Mouse (Mus musculus) monocyte, adult 5-6 weeks (primary cell): ENCODE results near the gene Dhodh. TPM values are rescaled to one million over a fixed set of nuclear protein-coding genes. Genes with fewer than 3 reads are reported as not detected.

Experiments
- total RNA-seq: library from RNA; stranded (forward); fragments of 200-1000, 200-491, 200-594 nt; gene quantifications from 3 replicates; pipeline ENCODE4 v1.2.3, GENCODE M21; 2017

Gene Dhodh
- total RNA-seq, 1 experiment from 2014 or later: 12.4 TPM

Other genes starting within 250 kb of the Dhodh start
- 0.38 to 1.2 TPM in 2 of 3 replicates, not detected in the other for gene Pmfbp1, start 114.6 kb downstream of the Dhodh start, total RNA-seq
- 89.8 to 95.4 TPM (median 90.7 TPM) in 3 replicates for gene Dhx38, start 42.8 kb downstream of the Dhodh start, total RNA-seq
- gene Txnl4b, start 42.8 kb downstream of the Dhodh start, total RNA-seq: 8.9 to 10.1 TPM (median 9.8 TPM) in 3 replicates
- gene Hp, start 29.5 kb downstream of the Dhodh start, total RNA-seq: 90.5 to 206 TPM (median 128 TPM) in 3 replicates
- 1.1 TPM in 1 of 3 replicates, not detected in the others for gene Pkd1l3, start 5.8 kb upstream of the Dhodh start, total RNA-seq
- 139 to 149 TPM (median 144 TPM) in 3 replicates for gene Ist1, start 84.6 kb upstream of the Dhodh start, total RNA-seq
- gene Zfp821, start 96.9 kb upstream of the Dhodh start, total RNA-seq: 12.7 to 16.6 TPM (median 16.3 TPM) in 3 replicates
- 19.1 to 27.7 TPM (median 20.6 TPM) in 3 replicates for gene Atxn1l, start 129.1 kb upstream of the Dhodh start, total RNA-seq
- 56.2 to 94.9 TPM (median 71.5 TPM) in 3 replicates for gene Ap1g1, start 169.9 kb upstream of the Dhodh start, total RNA-seq